10 mouse cellular contexts compared by ENCODE assay signal in genomic region chr5:65950236-65950635, GRCm38 (mm10). TPM values are rescaled to one million over a fixed set of nuclear protein-coding genes. Genes with fewer than 3 reads are reported as not detected.
DNase-seq lines count a peak whose midpoint lies in the region; ATAC-seq lines count a peak whose summit lies in the region.
"Had no signal": no experiment of that assay in that cellular context is flagged by ENCODE, and none has a peak within 500 bp of the region (broad histone marks: within the 10 kb centered on the region; RNA-seq: fewer than 3 reads in every experiment).

No protein-coding gene starts in this region.

- H3K4me1 ChIP-seq in heart, embryonic 12.5 days (replicated peaks), result peaks cover 7% of the 10 kb centered on the region
- H3K4me1 ChIP-seq in hindbrain, embryonic 13.5 days (replicated peaks), result peaks cover 20% of the 10 kb centered on the region
- peaks cover 13% of the 10 kb centered on the region for H3K4me1 ChIP-seq in limb, embryonic 10.5 days

- no peak overlapping the region for H3K9ac ChIP-seq in heart, embryonic 12.5 days
- H3K9ac ChIP-seq in hindbrain, embryonic 13.5 days, result peak overlapping the region; percentile 49; the same call in 1 of the 2 replicates
- H3K9ac ChIP-seq: heart, embryonic 13.5 days had no signal

- DNase-seq in heart, adult 11 months, result peak; percentile 87
- DNase-seq in brain, embryonic 18.5 days (ENCODE audit: low read depth, low spot score), result peak; percentile 74
- DNase-seq in limb, embryonic 10.5 days (ENCODE audit: low spot score), result no peak
- DNase-seq in right cerebral cortex, postnatal 25 days, result peak; percentile 22
- no peak for DNase-seq in heart, postnatal 10 days
- no peak for DNase-seq in testis, postnatal 14 days (ENCODE audit: low spot score)

- 74% methylated on average over 6 of the region's 6 CpGs for WGBS in heart, embryonic 12.5 days
- 15% methylated on average over 6 of the region's 6 CpGs for WGBS in hindbrain, embryonic 13.5 days
- WGBS in limb, embryonic 10.5 days, result 76% methylated on average over 6 of the region's 6 CpGs

- no peak for ATAC-seq in heart, embryonic 12.5 days (ENCODE audit: insufficient number of reproducible peaks, low FRiP score)
- peak; percentile 89 for ATAC-seq in hindbrain, embryonic 13.5 days (ENCODE audit: low FRiP score)

- no peaks in the 10 kb centered on the region for H3K27me3 ChIP-seq in heart, embryonic 12.5 days (replicated peaks)
- H3K27me3 ChIP-seq in hindbrain, embryonic 13.5 days, result no peaks in the 10 kb centered on the region
- no peaks in the 10 kb centered on the region for H3K27me3 ChIP-seq in limb, embryonic 10.5 days (ENCODE audit: low read depth, poor library complexity, severe bottlenecking)
- H3K27me3 ChIP-seq: heart, embryonic 13.5 days had no signal

- H3K27ac ChIP-seq in heart, embryonic 12.5 days (ENCODE audit: poor library complexity, severe bottlenecking), result no peak overlapping the region
- H3K27ac ChIP-seq in hindbrain, embryonic 13.5 days, result peak overlapping the region; percentile 95
- H3K27ac ChIP-seq in limb, embryonic 10.5 days, result peak overlapping the region; percentile 75
- H3K27ac ChIP-seq: heart, embryonic 13.5 days had no signal

- H3K36me3 ChIP-seq in heart, embryonic 12.5 days, result no peaks in the 10 kb centered on the region
- no peaks in the 10 kb centered on the region for H3K36me3 ChIP-seq in hindbrain, embryonic 13.5 days
- H3K36me3 ChIP-seq in limb, embryonic 10.5 days, result no peaks in the 10 kb centered on the region
- H3K36me3 ChIP-seq: heart, embryonic 13.5 days had no signal

- H3K9me3 ChIP-seq in heart, embryonic 12.5 days (replicated peaks), result no peaks in the 10 kb centered on the region
- no peaks in the 10 kb centered on the region for H3K9me3 ChIP-seq in hindbrain, embryonic 13.5 days
- no peaks in the 10 kb centered on the region for H3K9me3 ChIP-seq in limb, embryonic 10.5 days (replicated peaks)
- H3K9me3 ChIP-seq: heart, embryonic 13.5 days had no signal

- no peak overlapping the region for H3K4me3 ChIP-seq in heart, embryonic 12.5 days
- 0 out of 2 replicates have a peak overlapping the region, but pooled peaks have one; percentile 0 for H3K4me3 ChIP-seq in hindbrain, embryonic 13.5 days
- no peak overlapping the region for H3K4me3 ChIP-seq in limb, embryonic 10.5 days
- H3K4me3 ChIP-seq: heart, embryonic 13.5 days; myocyte had no signal

- intact Hi-C loops in heart, postnatal 10 days (cut with DNase I), result loop anchor here (10.0 kb wide), 1 partner anchor 415 kb away; the partner anchor contains the start of genes Smim14 and Ube2k

- no peak overlapping the region for H3K4me2 ChIP-seq in heart, embryonic 12.5 days
- peak overlapping the region; percentile 48 for H3K4me2 ChIP-seq in hindbrain, embryonic 13.5 days
- H3K4me2 ChIP-seq: heart, embryonic 13.5 days had no signal

RNA-seq across cellular contexts. Expression of gene Chrna9, which starts 15.5 kb away (rescaled TPM):
- 0.26 TPM in 1 of 2 replicates, not detected in the other for polyA plus RNA-seq in heart, embryonic 12.5 days (2016; fragmentation: Nextera tagmentation; extraction: Ambion mirVana)
- 0.14 TPM in 1 of 2 replicates, not detected in the other for polyA plus RNA-seq in hindbrain, embryonic 13.5 days (2015; fragmentation: Nextera tagmentation; extraction: Ambion mirVana)
- 0.23 TPM in 1 of 2 replicates, not detected in the other for polyA plus RNA-seq in limb, embryonic 10.5 days (2016; fragmentation: Nextera tagmentation; extraction: Ambion mirVana)
- under 1 TPM in 1 of 2 experiments, not detected in 1; 0.55 TPM for total RNA-seq in heart, postnatal 10 days (2021)
- polyA plus RNA-seq: heart, embryonic 13.5 days; myocyte had no signal

RNA-seq across cellular contexts. Expression of gene 9130230L23Rik, which starts 53.8 kb away (rescaled TPM):
- polyA plus RNA-seq in heart, embryonic 12.5 days (2016; fragmentation: Nextera tagmentation; extraction: Ambion mirVana), result 0.29 and 0.31 TPM in 2 replicates
- 0.44 TPM in 1 of 2 replicates, not detected in the other for polyA plus RNA-seq in hindbrain, embryonic 13.5 days (2015; fragmentation: Nextera tagmentation; extraction: Ambion mirVana)
- 0.10 and 0.11 TPM in 2 replicates for polyA plus RNA-seq in limb, embryonic 10.5 days (2016; fragmentation: Nextera tagmentation; extraction: Ambion mirVana)
- not detected for total RNA-seq in heart, postnatal 10 days (2021)
- polyA plus RNA-seq: heart, embryonic 13.5 days had no signal

Comparison
In these comparisons a context has a peak if more than half of its experiments do, and no peak if none do; other contexts are left out.
1. DNase-seq: peak in heart, adult 11 months (single experiment), brain, embryonic 18.5 days (single experiment) and right cerebral cortex, postnatal 25 days (single experiment); none in limb, embryonic 10.5 days (single experiment), heart, postnatal 10 days (0 of 2) and testis, postnatal 14 days (single experiment).